Comparison of ENCODE assay signal across 16 mouse cellular contexts in genomic region chrX:19153619-19154018, GRCm38 (mm10).
"Had no signal": no experiment of that assay in that cellular context is flagged by ENCODE, and none has a peak within 500 bp of the region (broad histone marks: within the 10 kb centered on the region; RNA-seq: fewer than 3 reads in every experiment).

No protein-coding gene starts in this region.

- H3K27me3 ChIP-seq: intestine, embryonic 15.5 days; limb, embryonic 12.5 days; liver, embryonic 15.5 days; midbrain, embryonic 15.5 days; neural tube, embryonic 12.5 days had no signal

- DNase-seq: kidney, adult 18-20 months; kidney, postnatal 25 days; layer of hippocampus, adult 9-11 months; layer of hippocampus, postnatal 36 days; lung, adult 2 months; lung, postnatal 10 days; lung, postnatal 4 days; thymus, adult 18-20 months; thymus, postnatal 14 days had no signal

- H3K4me3 ChIP-seq: intestine, embryonic 15.5 days; limb, embryonic 12.5 days; liver, embryonic 15.5 days; midbrain, embryonic 10.5 days; midbrain, embryonic 15.5 days; neural tube, embryonic 12.5 days had no signal

- H3K4me2 ChIP-seq: intestine, embryonic 15.5 days; limb, embryonic 12.5 days; liver, embryonic 11.5 days; liver, embryonic 15.5 days; midbrain, embryonic 15.5 days; neural tube, embryonic 12.5 days had no signal

- H3K36me3 ChIP-seq: intestine, embryonic 15.5 days; limb, embryonic 12.5 days; liver, embryonic 15.5 days; midbrain, embryonic 10.5 days; midbrain, embryonic 15.5 days; neural tube, embryonic 12.5 days had no signal

- H3K9ac ChIP-seq: intestine, embryonic 15.5 days; limb, embryonic 12.5 days; liver, embryonic 15.5 days; midbrain, embryonic 15.5 days; neural tube, embryonic 12.5 days had no signal

- H3K27ac ChIP-seq: intestine, embryonic 15.5 days; limb, embryonic 12.5 days; liver, embryonic 15.5 days; midbrain, embryonic 10.5 days; midbrain, embryonic 15.5 days; neural tube, embryonic 12.5 days had no signal

- ATAC-seq: intestine, embryonic 15.5 days; midbrain, embryonic 15.5 days had no signal

- H3K9me3 ChIP-seq: intestine, embryonic 15.5 days; limb, embryonic 12.5 days; liver, embryonic 15.5 days; midbrain, embryonic 10.5 days; midbrain, embryonic 15.5 days; neural tube, embryonic 12.5 days had no signal

- H3K4me1 ChIP-seq: intestine, embryonic 15.5 days; limb, embryonic 12.5 days; liver, embryonic 15.5 days; midbrain, embryonic 10.5 days; midbrain, embryonic 15.5 days; neural tube, embryonic 12.5 days had no signal
